In the genomic region with DNA sequence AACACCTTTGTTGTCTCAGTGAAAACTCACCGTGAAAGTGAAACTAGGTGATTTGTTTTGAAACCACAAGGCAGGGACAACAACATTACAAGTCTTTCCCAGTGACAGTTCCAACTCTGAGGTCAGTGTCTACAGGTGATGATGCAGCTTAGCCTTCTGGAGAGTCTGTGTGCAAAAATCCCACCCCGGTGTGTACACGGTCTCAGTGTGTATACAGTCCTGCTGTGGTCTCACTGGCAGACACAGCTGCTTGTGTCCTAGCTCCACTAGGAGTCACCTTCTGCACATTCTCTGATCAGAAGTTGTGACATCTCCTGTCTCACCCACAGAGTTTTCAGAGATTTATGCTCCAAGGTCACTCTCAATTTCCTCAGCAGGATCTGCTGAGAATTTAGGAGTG, we compare ENCODE assay signal across 15 mouse cellular contexts. TPM values are rescaled to one million over a fixed set of nuclear protein-coding genes. Genes with fewer than 3 reads are reported as not detected.
DNase-seq lines count a peak whose midpoint lies in the region; ATAC-seq and TF ChIP-seq lines count a peak whose summit lies in the region.
"Had no signal": no experiment of that assay in that cellular context is flagged by ENCODE, and none has a peak within 500 bp of the region (broad histone marks: within the 10 kb centered on the region; RNA-seq: fewer than 3 reads in every experiment).

No protein-coding gene starts in this region.

- no peak overlapping the region for H3K4me3 ChIP-seq in heart, postnatal 0 days (ENCODE audit: low read depth, low read length)
- H3K4me3 ChIP-seq in lung, embryonic 14.5 days (ENCODE audit: low read depth, low read length) = no peak overlapping the region
- H3K4me3 ChIP-seq in myocyte = no peak overlapping the region
- H3K4me3 ChIP-seq in heart, embryonic 10.5 days = no peak overlapping the region
- H3K4me3 ChIP-seq: limb, embryonic 12.5 days; midbrain, embryonic 10.5 days; neural tube, embryonic 15.5 days had no signal

- H3K27me3 ChIP-seq in heart, postnatal 0 days (ENCODE audit: control insufficient read depth, insufficient read depth, low read length) = peaks cover 5% of the 10 kb centered on the region; the same call in 1 of the 2 replicates
- H3K27me3 ChIP-seq in lung, embryonic 14.5 days (ENCODE audit: insufficient read depth, low read length) = no peaks in the 10 kb centered on the region
- peaks cover 23% of the 10 kb centered on the region for H3K27me3 ChIP-seq in myocyte (ENCODE audit: control insufficient read depth, insufficient read depth, insufficient read length)
- H3K27me3 ChIP-seq in heart, embryonic 10.5 days (ENCODE audit: insufficient read depth, poor library complexity, severe bottlenecking) = peaks cover 16% of the 10 kb centered on the region; the same call in 1 of the 2 replicates
- H3K27me3 ChIP-seq: limb, embryonic 12.5 days; neural tube, embryonic 15.5 days had no signal

- peaks cover 4% of the 10 kb centered on the region; the same call in 1 of the 2 replicates for H3K4me1 ChIP-seq in heart, postnatal 0 days (ENCODE audit: control insufficient read depth, insufficient read depth)
- no peaks in the 10 kb centered on the region for H3K4me1 ChIP-seq in lung, embryonic 14.5 days (ENCODE audit: insufficient read depth)
- no peaks in the 10 kb centered on the region for H3K4me1 ChIP-seq in heart, embryonic 10.5 days
- H3K4me1 ChIP-seq: limb, embryonic 12.5 days; midbrain, embryonic 10.5 days; neural tube, embryonic 15.5 days had no signal

- ATAC-seq in heart, postnatal 0 days (ENCODE audit: insufficient read depth, low read depth) = no peak
- ATAC-seq in lung, embryonic 14.5 days (ENCODE audit: insufficient read depth) = no peak
- peak; percentile 49 for ATAC-seq in activated CD4-positive, CD25-positive, alpha-beta regulatory T cell, adult 4 months

- WGBS in heart, postnatal 0 days = 79% methylated on average over 3 of the region's 3 CpGs
- WGBS in lung, embryonic 14.5 days = 58% methylated on average over 3 of the region's 3 CpGs
- WGBS in heart, embryonic 10.5 days = 83% methylated on average over 3 of the region's 3 CpGs

- no peak for TF ChIP-seq EP300 in heart, postnatal 0 days (IDR thresholded peaks at IDR 0.05; ENCODE audit: low read depth)

- H3K27ac ChIP-seq in heart, postnatal 0 days (ENCODE audit: low read depth) = no peak overlapping the region
- no peak overlapping the region for H3K27ac ChIP-seq in lung, embryonic 14.5 days (ENCODE audit: low read depth)
- no peak overlapping the region for H3K27ac ChIP-seq in heart, embryonic 10.5 days
- H3K27ac ChIP-seq: limb, embryonic 12.5 days; midbrain, embryonic 10.5 days; neural tube, embryonic 15.5 days had no signal

- DNase-seq in heart, postnatal 0 days (ENCODE audit: low spot score) = peak; percentile 22
- DNase-seq in heart, postnatal 10 days = no peak
- DNase-seq in lung, embryonic 14.5 days = peak; percentile 34
- DNase-seq in lung, adult 18-20 months = no peak
- DNase-seq in left cerebral cortex, adult 8-10 months (ENCODE audit: low spot score in 2 of 2) = no peak
- DNase-seq in heart, embryonic 10.5 days (ENCODE audit: low spot score) = no peak
- DNase-seq: cerebellum, postnatal 14 days had no signal

- no peaks in the 10 kb centered on the region for H3K79me2 ChIP-seq in myocyte (ENCODE audit: control insufficient read depth, insufficient read depth)

- no peak overlapping the region for H3ac ChIP-seq in myocyte (ENCODE audit: control insufficient read depth, insufficient read length)

- TF ChIP-seq POLR2A in myocyte (IDR thresholded peaks at IDR 0.05; ENCODE audit: insufficient read length, low read depth) = no peak

- H3K9ac ChIP-seq in heart, postnatal 0 days (replicated peaks; ENCODE audit: low read depth, low read length) = no peak overlapping the region
- H3K9ac ChIP-seq in lung, embryonic 14.5 days = no peak overlapping the region
- H3K9ac ChIP-seq: limb, embryonic 12.5 days; neural tube, embryonic 15.5 days had no signal

- H3K4me2 ChIP-seq in heart, postnatal 0 days (ENCODE audit: low read depth, low read length) = no peak overlapping the region
- H3K4me2 ChIP-seq in lung, embryonic 14.5 days = no peak overlapping the region
- H3K4me2 ChIP-seq in myocyte (ENCODE audit: low read depth) = peak overlapping the region; percentile 35
- H3K4me2 ChIP-seq: limb, embryonic 12.5 days; neural tube, embryonic 15.5 days had no signal

- no peaks in the 10 kb centered on the region for H3K9me3 ChIP-seq in heart, postnatal 0 days (replicated peaks; ENCODE audit: control insufficient read depth, low read length)
- no peaks in the 10 kb centered on the region for H3K9me3 ChIP-seq in lung, embryonic 14.5 days (ENCODE audit: low read depth, low read length)
- H3K9me3 ChIP-seq in heart, embryonic 10.5 days = no peaks in the 10 kb centered on the region
- H3K9me3 ChIP-seq: limb, embryonic 12.5 days; midbrain, embryonic 10.5 days; neural tube, embryonic 15.5 days had no signal

- TF ChIP-seq CTCF in heart, postnatal 0 days (IDR thresholded peaks at IDR 0.05; ENCODE audit: low read depth) = peak; percentile 47; the same call in 1 of the 2 replicates
- TF ChIP-seq CTCF in lung, embryonic 14.5 days (IDR thresholded peaks at IDR 0.05; ENCODE audit: low read depth) = peak; percentile 39

- no peaks in the 10 kb centered on the region for H3K36me3 ChIP-seq in heart, postnatal 0 days (replicated peaks; ENCODE audit: control insufficient read depth, insufficient read depth, low read length)
- H3K36me3 ChIP-seq in lung, embryonic 14.5 days (ENCODE audit: insufficient read depth) = no peaks in the 10 kb centered on the region
- H3K36me3 ChIP-seq in myocyte (ENCODE audit: control insufficient read depth, insufficient read depth) = no peaks in the 10 kb centered on the region
- no peaks in the 10 kb centered on the region for H3K36me3 ChIP-seq in heart, embryonic 10.5 days
- H3K36me3 ChIP-seq: limb, embryonic 12.5 days; midbrain, embryonic 10.5 days; neural tube, embryonic 15.5 days had no signal

- intact Hi-C loops in heart, postnatal 10 days (cut with DNase I) = loop anchor here (1.0 to 5.0 kb wide), 2 partner anchors 15 to 138 kb away; a partner anchor contains a TSS

TF ChIP-seq in myocyte, 11 proteins besides CTCF, POLR2A, EP300 and RAD21:
- TF ChIP-seq REST (IDR thresholded peaks at IDR 0.05; ENCODE audit: insufficient read depth, insufficient read length) (no peak), TCF12 (IDR thresholded peaks at IDR 0.05; ENCODE audit: insufficient read depth, poor library complexity, severe bottlenecking) (no peak), SRF (IDR thresholded peaks at IDR 0.05; ENCODE audit: control insufficient read depth, insufficient read length, low read depth) (no peak), MYOG (IDR thresholded peaks at IDR 0.05; ENCODE audit: control insufficient read depth in 1 of 3, insufficient read depth in 1 of 3, insufficient read length in 2 of 3, low read depth in 2 of 3) (no peak), MYOD1 (IDR thresholded peaks at IDR 0.05; ENCODE audit: control insufficient read depth in 1 of 3, insufficient read length in 2 of 3, low read depth in 2 of 3) (peak in 1 of 3 experiments; percentile 38), USF1 (IDR thresholded peaks at IDR 0.05; ENCODE audit: low read depth) (no peak), CEBPB (IDR thresholded peaks at IDR 0.05; ENCODE audit: insufficient read depth, poor library complexity, severe bottlenecking) (no peak)

RNA-seq across cellular contexts. Expression of a gene that starts 0.8 kb away (rescaled TPM):
- total RNA-seq in heart, postnatal 0 days (2014; rRNA removed; ENCODE audit: low replicate concordance) = not detected in 2 replicates
- 0.10 TPM in 1 of 2 replicates, not detected in the other for polyA plus RNA-seq in heart, postnatal 0 days (2015; fragmentation: Nextera tagmentation; extraction: Ambion mirVana)
- total RNA-seq in heart, postnatal 10 days (2021) = not detected
- polyA plus RNA-seq in lung, embryonic 14.5 days (2014; fragmentation: Nextera tagmentation; extraction: Ambion mirVana) = not detected in 2 replicates
- polyA plus RNA-seq in activated CD4-positive, CD25-positive, alpha-beta regulatory T cell, adult 4 months (2017; shearing (Covaris generic)) = not detected
- polyA plus RNA-seq in myocyte (2012; fragmentation: generic; extraction: Trizol) = not detected
- not detected for total RNA-seq in left cerebral cortex, adult 8-10 months (2022)
- polyA plus RNA-seq in heart, embryonic 10.5 days (2016; fragmentation: Nextera tagmentation; extraction: Ambion mirVana) = not detected in 2 replicates
- polyA plus RNA-seq: heart, embryonic 14.5 days; limb, embryonic 12.5 days; midbrain, embryonic 10.5 days; neural tube, embryonic 15.5 days; testis, adult 2 months had no signal

RNA-seq across cellular contexts. Expression of a gene that starts 16.8 kb away (rescaled TPM):
- total RNA-seq in heart, postnatal 0 days (2014; rRNA removed; ENCODE audit: low replicate concordance) = 0.27 TPM in 1 of 2 replicates, not detected in the other
- 0.19 and 0.25 TPM in 2 replicates for polyA plus RNA-seq in heart, postnatal 0 days (2015; fragmentation: Nextera tagmentation; extraction: Ambion mirVana)
- total RNA-seq in heart, postnatal 10 days (2021) = not detected
- polyA plus RNA-seq in lung, embryonic 14.5 days (2014; fragmentation: Nextera tagmentation; extraction: Ambion mirVana) = 0.30 TPM in 1 of 2 replicates, not detected in the other
- polyA plus RNA-seq in activated CD4-positive, CD25-positive, alpha-beta regulatory T cell, adult 4 months (2017; shearing (Covaris generic)) = not detected
- polyA plus RNA-seq in myocyte (2012; fragmentation: generic; extraction: Trizol) = 0.12 TPM
- not detected for total RNA-seq in left cerebral cortex, adult 8-10 months (2022)
- polyA plus RNA-seq in heart, embryonic 10.5 days (2016; fragmentation: Nextera tagmentation; extraction: Ambion mirVana) = not detected in 2 replicates
- polyA plus RNA-seq: heart, embryonic 14.5 days; limb, embryonic 12.5 days; midbrain, embryonic 10.5 days; neural tube, embryonic 15.5 days had no signal

RNA-seq across cellular contexts. Expression of a gene that starts 25.0 kb away (rescaled TPM):
- total RNA-seq in heart, postnatal 0 days (2014; rRNA removed; ENCODE audit: low replicate concordance) = not detected in 2 replicates
- 0.16 TPM in 1 of 2 replicates, not detected in the other for polyA plus RNA-seq in heart, postnatal 0 days (2015; fragmentation: Nextera tagmentation; extraction: Ambion mirVana)
- under 1 TPM in 1 of 2 experiments, not detected in 1; 0.26 TPM for total RNA-seq in heart, postnatal 10 days (2021)
- 0.26 TPM in 1 of 2 replicates, not detected in the other for polyA plus RNA-seq in lung, embryonic 14.5 days (2014; fragmentation: Nextera tagmentation; extraction: Ambion mirVana)
- 100 to 1,000 TPM in 1 of 2 experiments, 10 to 100 TPM in 1; 84.3 to 121 TPM for polyA plus RNA-seq in activated CD4-positive, CD25-positive, alpha-beta regulatory T cell, adult 4 months (2017; shearing (Covaris generic))
- polyA plus RNA-seq in myocyte (2012; fragmentation: generic; extraction: Trizol) = 0.35 TPM
- 1 to 10 TPM; 1.3 to 2.7 (median 1.4) TPM for total RNA-seq in left cerebral cortex, adult 8-10 months (2022)
- polyA plus RNA-seq in heart, embryonic 10.5 days (2016; fragmentation: Nextera tagmentation; extraction: Ambion mirVana) = not detected in 2 replicates
- polyA plus RNA-seq: heart, embryonic 14.5 days; limb, embryonic 12.5 days; midbrain, embryonic 10.5 days; neural tube, embryonic 15.5 days had no signal

RNA-seq across cellular contexts. Expression of a gene that starts 54.3 kb away (rescaled TPM):
- not detected in 2 replicates for total RNA-seq in heart, postnatal 0 days (2014; rRNA removed; ENCODE audit: low replicate concordance)
- not detected in 2 replicates for polyA plus RNA-seq in heart, postnatal 0 days (2015; fragmentation: Nextera tagmentation; extraction: Ambion mirVana)
- total RNA-seq in heart, postnatal 10 days (2021) = not detected
- polyA plus RNA-seq in lung, embryonic 14.5 days (2014; fragmentation: Nextera tagmentation; extraction: Ambion mirVana) = not detected in 2 replicates
- not detected for polyA plus RNA-seq in activated CD4-positive, CD25-positive, alpha-beta regulatory T cell, adult 4 months (2017; shearing (Covaris generic))
- 0.05 TPM for polyA plus RNA-seq in myocyte (2012; fragmentation: generic; extraction: Trizol)
- not detected for total RNA-seq in left cerebral cortex, adult 8-10 months (2022)
- not detected in 2 replicates for polyA plus RNA-seq in heart, embryonic 10.5 days (2016; fragmentation: Nextera tagmentation; extraction: Ambion mirVana)
- polyA plus RNA-seq: heart, embryonic 14.5 days; large intestine, adult 2 months; limb, embryonic 12.5 days; midbrain, embryonic 10.5 days; neural tube, embryonic 15.5 days had no signal

Comparison
In these comparisons a context has a peak if more than half of its experiments do, and no peak if none do; other contexts are left out.
1. DNase-seq: peak in heart, postnatal 0 days (single experiment) and lung, embryonic 14.5 days (single experiment); none in heart, postnatal 10 days (0 of 2), lung, adult 18-20 months (0 of 2), left cerebral cortex, adult 8-10 months (0 of 2) and heart, embryonic 10.5 days (single experiment).
2. RNA of a gene that starts 25.0 kb away (polyA plus RNA-seq): 84.3 to 121 TPM in activated CD4-positive, CD25-positive, alpha-beta regulatory T cell, adult 4 months; 0.35 TPM in myocyte (single experiment), 0.26 TPM in lung, embryonic 14.5 days, 0.16 TPM in heart, postnatal 0 days and not detected in heart, embryonic 10.5 days; every median in the first group is over 10 times any median in the second.